Mouse (Mus musculus): Measurements from ENCODE around the gene Vinac1. TPM values are rescaled to one million over a fixed set of nuclear protein-coding genes. Genes with fewer than 3 reads are reported as not detected.

Vinac1 gene
- polyA plus RNA-seq (2015; fragmentation: Nextera tagmentation; extraction: Ambion mirVana): not detected in 2 replicates

DNA sequence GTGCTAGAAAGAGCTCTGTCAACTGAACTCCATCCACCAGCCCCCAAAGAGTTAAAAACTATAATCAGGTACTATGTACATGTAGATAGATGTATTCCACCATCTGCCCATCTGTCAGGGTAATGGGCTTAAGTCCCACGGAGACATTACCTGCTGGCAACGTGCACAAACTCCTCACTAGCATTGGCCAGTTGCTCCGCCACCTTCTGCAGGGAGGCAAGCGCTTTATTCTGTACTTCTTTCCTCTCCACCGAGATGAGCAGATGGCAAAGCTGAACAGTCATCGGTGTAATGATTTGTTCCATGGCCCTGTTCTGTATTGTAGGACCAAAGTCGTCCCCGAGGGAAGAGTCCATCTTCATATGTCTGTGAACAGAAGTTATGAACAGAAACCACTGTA is at the start of gene Vinac1:
Gene Vinac1 (minus strand): TSS at position 362 of the 400 bp plus-strand sequence.
- WGBS (ENCODE audit: insufficient replicate concordance): 62% methylated on average over 8 of the region's 8 CpGs

DNA sequence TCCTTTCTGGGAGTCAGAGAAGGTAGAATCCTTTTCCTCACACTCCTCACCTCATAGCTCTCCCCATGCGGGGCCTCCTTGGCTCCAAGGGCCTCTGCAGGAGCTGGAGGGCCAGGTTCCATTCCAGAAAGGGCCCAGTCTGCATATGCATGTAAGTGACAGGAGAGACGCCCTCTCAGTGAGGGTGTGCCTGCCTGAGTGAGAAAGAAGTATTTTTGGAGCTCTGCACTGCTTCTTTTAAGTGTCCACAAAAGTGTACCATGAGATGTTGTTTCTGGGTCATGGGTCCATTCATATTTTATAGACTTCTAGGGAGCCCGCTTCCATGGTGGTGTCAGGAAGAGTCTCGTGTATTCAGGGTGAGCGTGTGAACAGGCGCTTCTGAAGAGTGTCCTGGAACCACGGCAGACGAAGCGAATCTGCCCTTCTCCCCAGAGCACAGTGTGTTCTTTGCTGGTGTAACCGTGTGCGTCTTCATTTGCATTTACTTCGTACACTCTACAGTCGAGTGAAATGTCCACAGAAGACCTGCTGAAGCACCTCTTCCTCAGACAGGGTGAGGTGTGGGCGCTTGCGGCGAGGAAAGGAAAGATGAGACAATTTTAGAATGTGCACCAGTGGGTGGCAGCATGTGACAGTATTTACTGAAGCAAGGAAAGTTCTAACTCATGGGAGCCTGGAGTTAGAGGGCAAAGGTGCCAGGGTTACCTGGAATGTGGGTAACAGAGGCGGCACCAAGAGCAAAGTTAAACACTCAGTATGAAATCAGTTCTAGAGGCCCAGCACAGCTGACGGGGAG is 46.2 kb upstream of the Vinac1 start:
- Histone ChIP-seq H3K9me3 (replicated peaks; ENCODE audit: control insufficient read depth, low read length) (no peaks in the 10 kb centered on the region), H3K9ac (ENCODE audit: low read depth, low read length) (no peak overlapping the region), H3K4me3 (ENCODE audit: low read depth, low read length) (no peak overlapping the region), H3K27ac (ENCODE audit: low read length) (no peak overlapping the region), H3K4me1 (ENCODE audit: control insufficient read depth, low read depth, low read length) (no peaks in the 10 kb centered on the region), H3K36me3 (ENCODE audit: control insufficient read depth, insufficient read depth) (no peaks in the 10 kb centered on the region), H3K27me3 (ENCODE audit: control insufficient read depth, insufficient read depth, low read depth, low read length) (no peaks in the 10 kb centered on the region), H3K4me2 (ENCODE audit: low read depth, low read length) (no peak overlapping the region)
- ATAC-seq (ENCODE audit: low read depth): no peak
- 77% methylated on average over 18 of the region's 18 CpGs for WGBS (ENCODE audit: insufficient replicate concordance)

More for the DNA sequence above, at the start of gene Vinac1:
- H3K27ac ChIP-seq (ENCODE audit: low read length): no peak within 1 kb of the TSS
- H3K36me3 ChIP-seq (ENCODE audit: control insufficient read depth, insufficient read depth): no peaks in the 10 kb centered on the region
- H3K9me3 ChIP-seq (replicated peaks; ENCODE audit: control insufficient read depth, low read length): no peaks in the 10 kb centered on the region
- no peak within 1 kb of the TSS for H3K9ac ChIP-seq (ENCODE audit: low read depth, low read length)
- H3K4me3 ChIP-seq (ENCODE audit: low read depth, low read length): no peak within 1 kb of the TSS
- H3K27me3 ChIP-seq (ENCODE audit: control insufficient read depth, insufficient read depth, low read depth, low read length): no peaks in the 10 kb centered on the region
- ATAC-seq (ENCODE audit: low read depth): no peak
- no peaks in the 10 kb centered on the region for H3K4me1 ChIP-seq (ENCODE audit: control insufficient read depth, low read depth, low read length)
- H3K4me2 ChIP-seq (ENCODE audit: low read depth, low read length): no peak within 1 kb of the TSS

DNA sequence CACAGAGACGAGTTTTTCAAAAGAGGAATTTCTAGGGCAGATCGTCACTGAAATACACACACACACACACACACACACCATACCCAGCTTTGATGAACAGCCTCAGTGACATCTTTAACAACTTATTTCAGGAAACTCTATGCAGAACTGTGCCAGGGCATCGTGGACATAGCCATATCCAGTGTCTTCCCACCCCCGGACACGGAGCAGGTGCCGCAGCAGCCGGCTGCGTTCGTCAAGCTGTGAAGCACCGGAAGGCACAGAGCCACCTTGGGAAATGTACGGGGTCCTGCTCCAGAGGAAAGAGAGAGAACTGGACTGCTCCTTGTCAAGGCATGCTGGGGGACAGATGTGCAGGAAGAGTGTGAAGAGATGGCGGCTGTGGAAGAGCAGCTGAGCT is 44.8 kb upstream of the Vinac1 start:
- H3K4me1 ChIP-seq (ENCODE audit: control insufficient read depth, low read depth, low read length): no peaks in the 10 kb centered on the region
- no peak for ATAC-seq (ENCODE audit: low read depth)

GRCm38 (mm10) chr2:129090370-129090769 is 42.4 kb upstream of the Vinac1 start:
- no peak overlapping the region for H3K4me3 ChIP-seq (ENCODE audit: low read depth, low read length)
- peaks cover 2% of the 10 kb centered on the region; the same call in 1 of the 2 replicates for H3K4me1 ChIP-seq (ENCODE audit: control insufficient read depth, low read depth, low read length)
- H3K36me3 ChIP-seq (ENCODE audit: control insufficient read depth, insufficient read depth): no peaks in the 10 kb centered on the region
- no peak for ATAC-seq (ENCODE audit: low read depth)
- no peaks in the 10 kb centered on the region for H3K9me3 ChIP-seq (replicated peaks; ENCODE audit: control insufficient read depth, low read length)
- H3K27ac ChIP-seq (ENCODE audit: low read length): no peak overlapping the region
- H3K27me3 ChIP-seq (ENCODE audit: control insufficient read depth, insufficient read depth, low read depth, low read length): no peaks in the 10 kb centered on the region
- H3K4me2 ChIP-seq (ENCODE audit: low read depth, low read length): no peak overlapping the region
- H3K9ac ChIP-seq (ENCODE audit: low read depth, low read length): no peak overlapping the region
- WGBS (ENCODE audit: insufficient replicate concordance): 65% methylated on average over 4 of the region's 4 CpGs

More for the DNA sequence above, 44.8 kb upstream of the Vinac1 start:
- no peaks in the 10 kb centered on the region for H3K36me3 ChIP-seq (ENCODE audit: control insufficient read depth, insufficient read depth)
- 80% methylated on average over 12 of the region's 12 CpGs for WGBS (ENCODE audit: insufficient replicate concordance)
- no peak overlapping the region for H3K27ac ChIP-seq (ENCODE audit: low read length)
- no peak overlapping the region for H3K4me3 ChIP-seq (ENCODE audit: low read depth, low read length)
- no peak overlapping the region for H3K4me2 ChIP-seq (ENCODE audit: low read depth, low read length)
- no peak overlapping the region for H3K9ac ChIP-seq (ENCODE audit: low read depth, low read length)
- no peaks in the 10 kb centered on the region for H3K27me3 ChIP-seq (ENCODE audit: control insufficient read depth, insufficient read depth, low read depth, low read length)
- H3K9me3 ChIP-seq (replicated peaks; ENCODE audit: control insufficient read depth, low read length): no peaks in the 10 kb centered on the region

DNA sequence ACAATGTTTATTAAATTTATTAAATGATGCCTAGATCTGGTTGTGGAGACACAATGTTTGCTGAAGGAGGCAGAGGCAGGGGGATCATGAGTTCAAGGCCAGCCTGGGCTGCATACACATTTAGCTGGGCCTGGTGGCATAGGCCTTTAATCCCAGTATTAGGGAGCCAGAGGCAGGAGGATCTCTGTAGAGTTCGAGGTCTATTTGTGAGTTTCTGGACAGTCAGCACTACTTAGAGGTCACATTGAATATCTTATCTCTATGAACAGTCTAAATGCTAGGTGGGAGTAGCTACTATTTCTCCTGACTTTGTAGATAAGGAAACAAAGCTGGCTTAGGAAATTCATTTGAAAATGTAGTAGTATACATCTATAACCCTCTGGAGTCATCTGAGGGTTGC is 39.5 kb upstream of the Vinac1 start:
- Histone ChIP-seq H3K27ac (ENCODE audit: low read length) (no peak overlapping the region), H3K4me3 (ENCODE audit: low read depth, low read length) (no peak overlapping the region), H3K27me3 (ENCODE audit: control insufficient read depth, insufficient read depth, low read depth, low read length) (no peaks in the 10 kb centered on the region), H3K36me3 (ENCODE audit: control insufficient read depth, insufficient read depth) (no peaks in the 10 kb centered on the region), H3K9ac (ENCODE audit: low read depth, low read length) (no peak overlapping the region), H3K4me1 (ENCODE audit: control insufficient read depth, low read depth, low read length) (peaks cover 2% of the 10 kb centered on the region; the same call in 1 of the 2 replicates), H3K4me2 (ENCODE audit: low read depth, low read length) (no peak overlapping the region), H3K9me3 (replicated peaks; ENCODE audit: control insufficient read depth, low read length) (no peaks in the 10 kb centered on the region)
- WGBS (ENCODE audit: insufficient replicate concordance): 32% methylated on average over 1 of the region's 1 CpGs
- ATAC-seq (ENCODE audit: low read depth): peak; percentile 19; the same call in 1 of the 2 replicates

DNA sequence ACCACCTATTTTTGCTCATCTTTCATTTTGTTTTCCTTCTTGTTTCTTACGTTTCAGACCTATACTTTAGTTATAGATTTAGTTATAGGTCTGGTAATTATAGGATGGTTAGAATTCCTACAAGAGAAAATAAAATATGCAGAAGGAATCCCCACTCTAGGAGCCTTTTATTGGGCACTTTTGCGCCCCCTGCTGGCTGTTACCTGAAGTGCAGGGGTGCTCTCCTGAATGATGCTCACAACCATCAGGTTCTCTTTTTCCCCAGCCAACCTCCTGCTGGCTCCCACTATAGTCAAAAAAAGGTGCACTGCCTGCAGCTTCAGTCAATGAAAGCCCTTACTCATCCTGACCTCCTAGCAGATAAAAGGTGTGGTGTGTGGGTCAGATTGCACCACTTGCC is 37.0 kb upstream of the Vinac1 start:
- ATAC-seq (ENCODE audit: low read depth): no peak
- H3K36me3 ChIP-seq (ENCODE audit: control insufficient read depth, insufficient read depth): no peaks in the 10 kb centered on the region
- H3K4me1 ChIP-seq (ENCODE audit: control insufficient read depth, low read depth, low read length): peaks cover 2% of the 10 kb centered on the region; the same call in 1 of the 2 replicates
- 47% methylated on average over 2 of the region's 2 CpGs for WGBS (ENCODE audit: insufficient replicate concordance)
- no peak overlapping the region for H3K4me3 ChIP-seq (ENCODE audit: low read depth, low read length)
- H3K27ac ChIP-seq (ENCODE audit: low read length): no peak overlapping the region
- no peaks in the 10 kb centered on the region for H3K27me3 ChIP-seq (ENCODE audit: control insufficient read depth, insufficient read depth, low read depth, low read length)
- no peaks in the 10 kb centered on the region for H3K9me3 ChIP-seq (replicated peaks; ENCODE audit: control insufficient read depth, low read length)
- H3K4me2 ChIP-seq (ENCODE audit: low read depth, low read length): no peak overlapping the region
- H3K9ac ChIP-seq (ENCODE audit: low read depth, low read length): no peak overlapping the region

GRCm38 (mm10) chr2:129083514-129083913 is 35.5 kb upstream of the Vinac1 start:
- Histone ChIP-seq H3K4me2 (ENCODE audit: low read depth, low read length) (no peak overlapping the region), H3K4me1 (ENCODE audit: control insufficient read depth, low read depth, low read length) (peaks cover 2% of the 10 kb centered on the region; the same call in 1 of the 2 replicates), H3K9me3 (replicated peaks; ENCODE audit: control insufficient read depth, low read length) (no peaks in the 10 kb centered on the region), H3K4me3 (ENCODE audit: low read depth, low read length) (no peak overlapping the region), H3K36me3 (ENCODE audit: control insufficient read depth, insufficient read depth) (no peaks in the 10 kb centered on the region), H3K27me3 (ENCODE audit: control insufficient read depth, insufficient read depth, low read depth, low read length) (no peaks in the 10 kb centered on the region), H3K27ac (ENCODE audit: low read length) (no peak overlapping the region), H3K9ac (ENCODE audit: low read depth, low read length) (no peak overlapping the region)
- WGBS (ENCODE audit: insufficient replicate concordance): 75% methylated on average over 5 of the region's 5 CpGs
- no peak for ATAC-seq (ENCODE audit: low read depth)

DNA sequence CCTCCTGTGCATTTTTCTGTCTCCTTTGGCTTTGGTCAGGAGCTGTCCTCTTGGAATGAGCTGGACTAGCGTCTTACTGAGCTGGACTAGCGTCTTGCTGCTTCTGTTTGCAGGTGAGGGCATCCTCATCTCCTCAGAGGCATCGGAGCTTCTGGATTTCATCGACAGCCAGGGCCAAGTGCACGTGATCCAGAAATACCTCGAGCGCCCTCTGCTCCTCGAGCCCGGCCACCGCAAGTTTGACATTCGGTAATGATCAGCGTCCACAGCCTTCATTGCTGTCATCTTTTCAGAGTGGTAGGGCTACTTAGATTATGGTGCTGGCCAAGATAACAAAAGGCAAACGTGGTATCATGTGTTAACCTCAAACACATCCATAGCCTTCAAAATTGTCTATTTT is 33.1 kb upstream of the Vinac1 start:
- ATAC-seq (ENCODE audit: low read depth): no peak
- 65% methylated on average over 13 of the region's 13 CpGs for WGBS (ENCODE audit: insufficient replicate concordance)
- H3K4me2 ChIP-seq (ENCODE audit: low read depth, low read length): no peak overlapping the region

GRCm38 (mm10) chr2:129079194-129079593 is 31.2 kb upstream of the Vinac1 start:
- Histone ChIP-seq H3K4me1 (ENCODE audit: control insufficient read depth, low read depth, low read length) (no peaks in the 10 kb centered on the region), H3K27ac (ENCODE audit: low read length) (no peak overlapping the region), H3K9ac (ENCODE audit: low read depth, low read length) (no peak overlapping the region), H3K9me3 (replicated peaks; ENCODE audit: control insufficient read depth, low read length) (no peaks in the 10 kb centered on the region), H3K36me3 (ENCODE audit: control insufficient read depth, insufficient read depth) (no peaks in the 10 kb centered on the region), H3K27me3 (ENCODE audit: control insufficient read depth, insufficient read depth, low read depth, low read length) (no peaks in the 10 kb centered on the region), H3K4me3 (ENCODE audit: low read depth, low read length) (no peak overlapping the region), H3K4me2 (ENCODE audit: low read depth, low read length) (no peak overlapping the region)
- ATAC-seq (ENCODE audit: low read depth): no peak
- WGBS (ENCODE audit: insufficient replicate concordance): 57% methylated on average over 2 of the region's 2 CpGs

More for the DNA sequence above, 33.1 kb upstream of the Vinac1 start:
- no peaks in the 10 kb centered on the region for H3K4me1 ChIP-seq (ENCODE audit: control insufficient read depth, low read depth, low read length)
- no peak overlapping the region for H3K9ac ChIP-seq (ENCODE audit: low read depth, low read length)
- H3K27ac ChIP-seq (ENCODE audit: low read length): no peak overlapping the region
- H3K9me3 ChIP-seq (replicated peaks; ENCODE audit: control insufficient read depth, low read length): no peaks in the 10 kb centered on the region
- H3K27me3 ChIP-seq (ENCODE audit: control insufficient read depth, insufficient read depth, low read depth, low read length): no peaks in the 10 kb centered on the region
- no peak overlapping the region for H3K4me3 ChIP-seq (ENCODE audit: low read depth, low read length)
- no peaks in the 10 kb centered on the region for H3K36me3 ChIP-seq (ENCODE audit: control insufficient read depth, insufficient read depth)
